Mouse (Mus musculus) frontal cortex, postnatal 10 days (tissue): Measurements from ENCODE around the gene Rpa3.

ENCODE experiments used
- DNase-seq, 2 experiments: peaks; one replicate each; pipeline ENCODE4 v3.0.0; 2022; ENCODE audit warnings: low spot score in 2 of 2, mixed read lengths in 1 of 2

The Rpa3 gene

DNA sequence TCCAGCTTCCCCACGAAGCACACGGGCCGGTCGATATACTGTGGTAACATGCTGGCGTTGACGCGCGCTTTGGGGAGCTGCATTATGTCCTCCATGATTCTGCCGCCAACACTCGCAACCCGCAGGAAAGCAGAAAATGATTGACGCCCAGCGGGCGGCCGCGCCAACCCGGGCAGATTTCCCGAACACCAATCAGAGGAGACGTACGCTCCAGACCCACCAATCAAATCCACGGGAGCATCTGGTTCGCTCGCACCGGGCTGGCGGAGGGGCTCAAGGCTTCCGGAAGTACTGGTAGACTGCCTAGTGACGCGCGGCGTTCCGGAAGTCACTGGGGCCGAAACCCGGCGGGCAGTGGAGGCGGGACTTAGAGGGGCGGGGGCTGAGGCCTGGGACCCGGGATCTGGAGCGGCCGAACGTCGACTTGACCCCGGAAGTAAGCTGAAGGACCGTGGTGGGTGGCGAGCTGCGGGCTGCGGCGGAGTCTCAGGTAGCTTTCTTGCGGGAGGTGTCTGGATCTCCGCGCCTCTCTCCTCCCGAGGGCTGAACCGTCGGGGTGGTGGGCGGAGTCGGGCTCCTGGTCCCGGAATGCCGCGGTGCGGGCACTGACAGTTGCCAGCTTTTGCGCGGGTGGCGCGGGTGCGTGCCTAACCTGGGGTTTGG, at the start of gene Rpa3, which contains the start of the genes Umad1 and Gm45062:
Rpa3 (minus strand) TSS at position 170 of the 663 bp plus-strand sequence.
Umad1 (plus strand) TSS at position 285 of the 663 bp plus-strand sequence.
Gm45062 (plus strand) TSS at position 447 of the 663 bp plus-strand sequence.
- DNase-seq, result peak; percentile 97

DNA sequence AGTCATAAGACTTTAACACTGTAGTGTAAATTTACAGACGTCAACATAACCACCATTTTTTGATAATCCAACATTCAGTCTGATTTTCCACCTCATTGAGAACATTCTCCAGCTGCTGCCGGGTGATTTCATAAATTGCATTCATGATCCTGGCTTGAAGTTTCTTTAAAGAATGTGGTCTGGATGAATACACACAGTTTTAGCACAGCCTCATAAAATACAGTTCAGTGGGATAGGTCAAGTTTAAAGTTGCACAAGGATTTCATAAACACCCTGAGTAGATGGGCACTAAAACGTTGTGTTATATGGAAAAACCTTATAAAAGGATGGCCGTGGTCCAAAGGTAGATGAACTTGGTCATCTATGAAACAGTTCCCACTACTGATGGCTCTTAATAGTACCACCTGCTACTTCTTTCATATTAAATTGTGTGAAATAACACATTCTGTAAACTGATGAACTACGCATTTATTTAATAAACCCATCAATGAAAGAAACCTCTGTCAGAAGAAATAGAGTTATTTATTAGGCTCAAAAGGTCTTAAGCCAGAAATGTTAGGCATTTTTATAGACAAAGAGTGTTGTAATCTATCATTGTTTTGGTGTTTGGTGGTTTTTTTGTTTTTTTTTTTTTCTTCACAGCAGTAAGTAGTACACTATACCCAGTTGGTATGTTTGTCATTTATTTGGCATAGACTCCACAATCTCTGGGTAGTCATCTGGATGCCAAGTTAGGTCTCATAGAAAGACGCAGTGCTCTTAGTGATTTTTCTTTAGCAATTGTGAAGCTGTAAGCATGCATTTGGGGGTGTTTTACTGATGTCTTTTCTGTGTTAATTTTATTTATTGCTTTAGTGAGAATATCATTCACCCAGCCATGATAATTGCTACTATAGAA, 49.2 kb upstream of the Rpa3 start:
- no peak for DNase-seq

DNA sequence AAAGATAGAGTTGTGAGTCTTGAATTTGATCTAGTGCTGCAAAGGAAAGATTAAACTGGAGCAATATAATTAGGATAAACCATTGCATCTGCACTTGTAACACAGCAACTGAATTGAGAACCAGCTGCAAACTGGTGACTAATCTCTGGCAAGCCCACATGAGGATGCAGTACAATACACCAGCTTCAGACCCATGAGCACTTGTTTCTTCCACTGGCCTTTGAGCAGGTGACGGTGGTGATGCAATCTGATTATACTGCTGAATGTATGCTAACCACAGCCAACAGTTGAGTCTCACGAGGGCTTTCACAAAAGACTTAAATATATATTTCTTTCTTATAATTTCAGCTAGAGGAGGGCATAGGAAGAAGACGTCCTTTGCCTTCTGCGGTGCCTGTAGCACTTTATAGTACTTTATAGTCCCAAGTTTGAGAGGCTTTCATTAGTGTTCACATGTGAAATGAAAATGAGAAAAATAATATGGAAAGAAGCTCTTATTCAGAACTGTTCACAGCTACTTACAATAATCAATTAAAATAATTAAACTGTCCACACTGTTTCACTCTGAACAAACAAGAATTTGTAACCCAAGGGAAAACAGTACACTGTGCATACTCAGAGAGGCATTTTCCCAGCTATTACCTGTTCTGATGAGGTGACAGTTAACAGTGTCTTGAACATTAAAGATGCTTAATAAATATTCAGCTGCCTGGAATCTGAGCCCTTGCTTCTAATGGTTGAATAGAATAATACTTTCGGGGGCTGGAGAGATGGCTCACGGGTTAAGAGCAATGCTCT, 40.3 kb upstream of the Rpa3 start:
- DNase-seq, result no peak

DNA sequence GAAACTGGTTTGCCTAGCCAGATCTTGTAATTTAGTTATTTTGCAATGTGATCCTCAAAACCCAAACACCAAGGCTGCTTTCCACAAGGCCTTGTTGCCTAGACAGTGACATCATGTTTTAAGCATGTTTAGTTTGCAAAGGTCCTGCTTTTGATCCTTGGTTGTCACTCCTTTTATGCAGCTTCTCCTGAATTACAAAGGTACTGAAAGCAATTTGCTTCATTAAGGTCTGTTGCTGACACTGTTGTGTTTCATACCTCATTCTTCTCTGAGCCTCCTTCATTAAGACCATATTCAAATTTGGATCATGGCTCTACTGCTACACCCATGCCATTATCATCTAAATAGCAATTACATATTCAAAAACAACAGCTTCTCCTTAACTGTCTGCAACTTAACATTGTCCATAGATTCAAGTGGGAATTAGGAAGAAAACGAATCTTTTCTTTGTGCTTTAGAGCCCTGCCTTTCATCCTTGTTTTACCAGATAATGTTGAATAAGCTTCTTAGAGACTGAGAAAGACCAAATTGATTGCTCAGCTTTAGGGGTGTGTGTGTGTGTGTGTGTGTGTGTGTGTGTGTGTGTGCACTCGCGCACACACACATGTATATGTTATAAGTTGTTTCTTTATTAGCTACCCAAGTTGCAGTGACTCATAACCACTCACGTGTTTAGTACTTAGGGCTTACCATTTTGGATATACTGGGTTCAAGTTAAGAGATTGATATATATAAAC, 35.2 kb upstream of the Rpa3 start:
- DNase-seq, result no peak

- DNase-seq, result no peak
Measured at GRCm38 (mm10) chr6:8288755-8289580, 30.0 kb upstream of the Rpa3 start.

DNA sequence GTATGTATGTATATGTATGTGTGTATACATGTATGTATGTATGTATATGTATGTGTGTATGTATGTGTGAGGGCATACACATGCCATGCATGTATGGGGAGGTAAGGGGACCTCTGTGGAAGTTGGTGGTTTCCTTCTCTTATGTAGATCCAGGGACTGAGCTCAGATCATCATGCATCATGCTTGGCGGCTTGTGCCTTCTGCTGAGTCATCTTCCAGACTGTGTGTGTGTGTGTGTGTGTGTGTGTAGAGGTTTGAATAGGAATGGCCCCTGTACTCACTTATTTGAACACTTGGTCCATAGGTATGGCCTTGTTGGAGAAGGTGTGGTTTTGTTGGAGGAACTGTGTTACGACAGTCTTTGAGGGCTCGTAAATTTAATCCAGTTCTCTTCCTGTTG, 27.2 kb upstream of the Rpa3 start:
- DNase-seq, result no peak

DNA sequence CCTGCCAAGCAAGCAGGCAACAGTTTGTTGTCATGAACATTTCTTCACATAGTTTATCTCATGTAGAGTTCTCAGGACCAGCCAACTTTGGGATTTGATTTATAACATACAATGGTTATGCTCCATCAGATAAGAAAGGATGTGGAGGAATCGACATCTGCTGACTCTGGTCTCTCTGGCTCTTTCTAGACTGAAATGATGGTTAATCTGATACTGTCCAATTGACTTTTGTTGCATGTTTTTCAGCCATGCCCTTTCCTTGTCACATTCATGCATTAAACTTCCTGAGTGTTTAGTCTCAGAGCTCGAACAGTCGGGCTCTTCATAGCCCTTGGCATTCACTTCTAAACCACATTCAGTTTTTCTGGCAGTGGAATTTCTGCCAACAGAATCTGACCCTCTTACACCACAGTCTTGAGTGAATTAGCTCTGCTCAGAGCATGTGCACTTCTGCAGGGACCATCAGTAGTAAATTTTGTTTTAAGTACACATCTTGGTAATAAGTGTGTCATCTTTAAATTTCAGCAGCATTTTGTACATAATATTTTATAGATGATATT, 26.5 kb upstream of the Rpa3 start:
- no peak for DNase-seq

DNA sequence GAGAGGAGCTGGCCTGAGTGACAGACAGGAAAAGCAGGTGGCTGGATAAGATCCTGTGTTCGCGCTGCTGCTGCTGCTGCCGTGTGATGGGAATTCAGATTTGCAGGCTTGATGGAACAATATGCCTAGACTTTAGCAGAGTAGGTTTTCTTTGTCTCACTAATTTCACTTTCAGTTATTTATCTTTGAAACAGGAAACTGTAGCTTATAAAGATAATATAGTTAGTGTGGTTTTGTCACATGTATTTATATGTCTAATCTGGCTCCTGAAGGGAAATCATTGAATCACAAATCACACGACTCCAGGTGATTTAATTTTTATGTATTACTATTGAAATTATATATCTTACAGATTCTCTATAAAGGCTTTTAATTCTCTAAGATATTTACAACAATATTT, 24.3 kb upstream of the Rpa3 start:
- DNase-seq, result no peak

DNA sequence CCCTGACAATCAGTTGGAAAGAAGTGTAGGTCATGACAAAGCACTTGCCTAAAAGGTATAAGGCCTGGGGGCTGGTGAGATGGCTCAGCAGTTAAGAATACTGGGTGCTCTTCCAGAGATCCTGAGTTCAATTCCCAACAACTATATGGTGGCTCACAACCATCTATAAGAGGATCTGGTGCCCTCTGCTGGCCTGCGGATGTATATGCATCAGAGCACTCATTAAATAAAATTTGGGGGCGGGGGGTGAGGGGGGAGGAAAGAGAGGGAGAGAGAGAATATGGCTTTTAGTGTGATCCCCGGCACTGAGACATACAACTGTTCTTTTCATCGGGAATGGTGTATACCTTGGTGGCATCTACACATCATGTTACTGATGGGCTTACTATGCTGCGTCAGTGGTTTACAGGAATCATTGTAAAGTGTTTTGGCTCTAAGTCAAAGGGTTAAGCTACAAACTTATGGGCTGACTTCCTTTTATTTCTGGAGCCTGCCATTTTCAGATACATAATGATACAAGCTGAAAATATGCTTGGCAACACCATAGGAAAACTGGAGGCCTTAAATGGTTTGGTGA, 19.5 kb upstream of the Rpa3 start:
- no peak for DNase-seq

- no peak for DNase-seq
Measured at GRCm38 (mm10) chr6:8276431-8276830, 17.5 kb upstream of the Rpa3 start.

- DNase-seq, result peak; percentile 36 to 65
Measured at GRCm38 (mm10) chr6:8275098-8275497, 16.1 kb upstream of the Rpa3 start.

DNA sequence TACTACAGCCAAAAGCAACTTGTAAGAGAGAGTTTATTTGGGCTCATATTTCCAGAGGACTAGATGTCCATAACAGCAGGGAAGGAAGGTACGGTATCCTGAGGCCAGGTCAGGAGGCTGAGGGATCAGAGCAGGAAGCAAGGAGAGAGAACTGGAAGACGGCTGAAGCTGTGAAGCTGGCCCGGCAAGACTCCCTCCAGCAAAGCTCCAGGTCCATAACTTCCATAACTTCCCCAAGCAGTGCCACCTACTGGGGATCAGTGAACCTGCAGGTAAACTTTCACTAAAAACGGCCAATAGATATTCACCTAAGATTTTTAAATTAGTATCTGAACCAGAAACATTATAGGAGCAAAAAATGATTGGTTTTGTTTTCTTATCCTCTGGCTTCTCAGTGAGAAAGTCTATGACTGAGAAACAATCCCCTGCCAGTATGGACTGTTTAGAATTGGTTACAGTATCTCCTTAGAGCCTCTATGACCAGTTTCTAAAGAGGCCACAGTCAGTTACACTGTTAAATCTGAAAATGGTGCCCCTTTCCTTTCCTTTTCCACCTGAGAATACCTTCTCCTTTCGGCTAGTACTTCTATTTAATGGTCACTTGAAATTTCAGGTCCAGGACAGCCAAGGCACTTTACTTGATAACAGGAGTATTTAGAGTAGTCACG, 15.5 kb upstream of the Rpa3 start:
- DNase-seq, result no peak

- no peak for DNase-seq
Measured at GRCm38 (mm10) chr6:8271047-8271446, 12.1 kb upstream of the Rpa3 start.

DNA sequence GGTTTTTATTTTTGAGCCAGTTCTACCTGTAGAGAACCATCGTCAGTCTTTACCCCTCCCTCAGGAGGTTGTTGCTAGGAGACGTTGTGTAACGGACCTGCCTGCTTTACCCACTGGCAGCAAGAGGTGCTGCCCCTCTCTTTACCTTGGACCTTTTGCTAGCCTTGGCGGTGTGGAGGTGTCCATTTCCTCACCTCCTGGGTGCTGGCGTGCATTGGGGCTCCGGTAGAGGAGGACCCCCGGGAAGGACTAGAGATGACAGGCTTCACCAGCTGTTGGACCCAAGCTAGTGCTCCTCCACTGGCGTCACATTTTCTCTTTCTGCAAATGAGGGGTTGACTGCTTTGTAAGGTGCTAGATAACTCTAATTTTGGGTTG, 683 bp upstream of the Rpa3 start:
- no peak for DNase-seq

DNA sequence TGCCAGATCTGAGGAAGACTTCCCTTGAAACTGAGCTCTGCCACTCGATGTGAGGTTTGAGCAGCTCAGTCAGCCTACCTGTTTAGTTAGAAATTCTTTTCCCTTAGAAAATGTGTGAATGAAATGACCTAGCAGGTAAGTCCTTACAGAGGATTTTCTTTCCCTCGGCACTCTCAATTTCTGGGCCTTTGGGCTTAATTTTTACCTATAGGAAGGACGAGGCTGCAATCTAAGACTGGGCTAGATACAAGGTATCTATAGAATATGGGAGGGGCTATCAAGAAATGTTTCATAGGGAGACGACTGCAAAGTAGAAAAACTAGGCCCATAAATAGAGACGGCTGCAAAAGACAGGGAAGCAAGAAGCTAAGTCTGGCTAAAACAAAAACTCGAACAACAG, 657 bp downstream of the Rpa3 start:
- no peak for DNase-seq

GRCm38 (mm10) chr6:8228596-8228995, 30.4 kb downstream of the Rpa3 start:
- no peak for DNase-seq

- no peak for DNase-seq
Measured at GRCm38 (mm10) chr6:8227035-8227434, 31.9 kb downstream of the Rpa3 start.

- no peak for DNase-seq
Measured at GRCm38 (mm10) chr6:8210661-8211060, 48.3 kb downstream of the Rpa3 start.

DNA sequence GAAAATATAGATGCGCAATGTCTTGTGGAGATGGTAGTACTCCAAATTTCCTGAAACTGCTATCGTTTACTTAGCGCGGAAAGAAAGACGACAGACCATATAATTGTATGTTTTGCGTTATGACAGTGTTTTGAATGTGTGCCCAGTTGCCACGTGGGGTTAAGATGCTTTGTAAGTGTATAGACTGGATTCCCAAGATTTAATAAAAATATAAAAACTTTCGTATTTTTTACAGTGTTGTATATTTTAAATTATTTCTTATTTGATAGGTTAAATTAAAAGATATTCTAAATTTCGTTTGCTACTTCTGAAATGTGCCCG, 49.1 kb downstream of the Rpa3 start:
- no peak for DNase-seq
